Mouse (Mus musculus): ENCODE measurements at regions not wholly inside any gene's neighbourhood (a gene's known extent, or its start where the extent isn't known, plus 50 kb on each side); places are given as distances from the start of the nearest gene placed in this dataset.
"Not testable (repeated sequence)": the region's sequence is repeated elsewhere in the genome, so short reads cannot be mapped to it uniquely, and the experiment has no call there.

GRCm38 (mm10) chr2:72615869-72616268 is 139.9 kb downstream of the Cdca7 start:
- DNase-seq (ENCODE audit: low spot score), result no peak

- DNase-seq (ENCODE audit: low spot score), result no peak
These were observed 140.5 kb downstream of the Cdca7 start for GRCm38 (mm10) chr2:72616412-72616811.

GRCm38 (mm10) chr2:72619446-72619845 is 143.5 kb downstream of the Cdca7 start:
- peak; percentile 38 for DNase-seq (ENCODE audit: low spot score)

DNA sequence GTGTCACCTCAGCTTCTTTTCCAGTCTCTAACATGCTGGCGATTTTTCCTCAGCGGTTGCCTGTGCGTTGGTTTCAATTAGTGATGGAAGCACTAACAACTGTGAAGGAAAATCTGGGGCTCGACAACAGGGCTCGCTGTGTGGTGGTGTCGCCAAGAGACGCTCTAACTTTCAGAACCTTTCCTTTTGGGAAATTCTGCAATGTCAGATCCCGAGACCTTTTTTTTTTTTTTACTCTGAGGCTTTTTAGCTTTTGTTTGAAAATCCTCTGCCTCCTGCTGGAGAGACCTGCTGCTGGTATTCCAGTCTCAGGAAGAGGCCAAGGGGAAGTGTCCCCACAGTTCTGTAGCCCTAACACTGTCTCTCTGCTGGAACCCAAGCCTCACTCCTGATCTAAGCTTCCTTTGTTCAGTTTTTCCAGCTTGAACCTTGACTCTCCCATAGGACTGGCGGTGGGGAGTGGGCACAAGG is 144.3 kb downstream of the Cdca7 start:
- no peak for DNase-seq (ENCODE audit: low spot score)

DNA sequence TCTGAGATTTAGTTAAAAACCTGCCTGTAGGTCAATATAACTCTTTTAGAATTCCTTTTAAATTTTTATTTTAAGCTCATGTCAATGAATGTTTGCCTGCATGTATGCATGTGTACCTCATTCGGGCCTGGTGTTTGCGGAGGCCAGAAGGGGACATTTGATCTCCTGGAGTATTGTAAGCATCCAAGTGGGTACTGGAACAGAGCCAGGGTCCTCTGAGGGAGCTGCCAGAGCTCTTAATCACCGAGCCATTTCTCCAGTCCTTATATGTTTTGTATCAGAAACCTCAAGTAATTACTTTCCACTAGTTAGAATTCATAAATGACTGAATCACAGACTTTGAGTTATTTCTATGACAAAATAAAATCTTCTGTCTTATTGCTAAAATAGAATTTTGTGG is 152.0 kb downstream of the Cdca7 start:
- no peak for DNase-seq (ENCODE audit: low spot score)

DNA sequence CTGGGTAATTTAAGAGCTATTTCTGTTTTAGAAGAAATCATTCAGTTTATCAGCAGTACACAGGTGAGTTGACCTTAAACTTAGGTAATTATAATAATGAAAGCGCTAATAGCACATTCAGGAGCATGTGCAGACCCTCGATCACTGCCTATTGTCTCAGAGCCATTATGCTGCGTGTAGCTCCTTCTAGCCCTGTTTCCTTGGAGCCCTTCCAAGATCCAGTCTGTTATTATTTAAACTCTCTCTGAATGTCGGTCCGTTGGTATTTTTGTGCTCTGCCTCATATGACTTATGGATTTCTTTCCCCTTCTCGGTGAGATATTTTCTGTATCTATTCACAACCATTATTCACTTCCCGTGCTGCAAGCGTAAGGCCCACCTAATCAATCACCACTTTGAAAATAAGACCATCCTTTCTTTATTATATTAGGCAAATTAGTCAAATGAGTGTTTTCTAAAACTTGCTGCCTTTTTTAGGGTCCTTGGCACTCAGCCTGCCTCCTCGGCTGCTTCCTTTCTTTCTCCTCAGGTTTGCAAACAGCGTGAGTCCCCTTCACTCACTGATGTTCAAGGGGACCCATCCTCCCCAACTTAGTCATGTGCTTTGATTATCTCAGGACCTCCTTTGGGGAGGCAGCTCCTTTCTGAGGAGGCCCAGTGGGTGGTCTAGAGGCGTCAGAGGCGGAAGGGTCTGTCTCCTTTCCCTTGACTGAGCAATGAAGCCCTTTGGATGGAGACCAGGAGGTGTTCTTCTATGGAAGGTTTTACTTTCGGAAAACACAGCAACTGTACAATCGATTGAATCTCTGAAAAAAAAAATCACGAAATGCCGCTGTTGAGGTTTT is 152.9 kb downstream of the Cdca7 start:
- DNase-seq (ENCODE audit: low spot score), result no peak

DNA sequence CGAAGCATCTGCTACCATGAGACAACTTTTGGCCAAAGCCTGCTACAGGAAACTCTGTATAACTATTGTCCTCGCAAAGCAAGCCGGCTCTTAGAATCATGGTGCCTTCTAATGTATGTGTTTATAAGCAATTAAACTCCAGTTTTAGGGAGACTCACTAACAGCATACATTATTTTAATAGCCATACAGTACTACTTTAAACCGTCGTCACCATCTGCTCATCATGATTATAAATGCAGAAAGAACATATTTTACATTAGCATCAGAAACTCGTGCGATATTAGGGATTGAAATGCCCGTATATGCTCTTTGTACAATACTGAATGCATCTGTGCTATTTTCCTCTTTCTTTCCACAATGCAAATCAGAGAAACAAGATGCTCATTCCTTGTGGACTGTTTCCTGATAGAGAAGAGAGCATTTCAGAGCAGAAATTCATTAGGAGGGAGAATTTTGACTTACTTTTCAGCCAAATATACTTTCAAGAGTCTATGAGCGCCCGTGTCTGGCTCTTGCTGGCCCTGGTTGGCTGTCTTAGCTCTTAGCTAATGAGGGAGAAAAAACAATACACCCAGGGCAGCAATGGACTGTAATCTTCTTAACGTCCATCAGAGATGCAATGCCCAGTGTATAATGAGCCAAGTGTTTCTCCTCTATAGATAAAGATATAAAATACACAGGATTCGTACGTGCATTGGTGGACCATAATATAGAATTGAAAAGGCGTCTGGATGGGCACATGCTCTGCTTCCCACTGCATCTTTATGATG is 153.9 kb downstream of the Cdca7 start:
- no peak for DNase-seq (ENCODE audit: low spot score)

GRCm38 (mm10) chr2:72637881-72638620 is 162.1 kb downstream of the Cdca7 start:
- DNase-seq (ENCODE audit: low spot score), result no peak

- DNase-seq (ENCODE audit: low spot score), result no peak
These were observed 163.1 kb downstream of the Cdca7 start for GRCm38 (mm10) chr2:72639022-72639421.

DNA sequence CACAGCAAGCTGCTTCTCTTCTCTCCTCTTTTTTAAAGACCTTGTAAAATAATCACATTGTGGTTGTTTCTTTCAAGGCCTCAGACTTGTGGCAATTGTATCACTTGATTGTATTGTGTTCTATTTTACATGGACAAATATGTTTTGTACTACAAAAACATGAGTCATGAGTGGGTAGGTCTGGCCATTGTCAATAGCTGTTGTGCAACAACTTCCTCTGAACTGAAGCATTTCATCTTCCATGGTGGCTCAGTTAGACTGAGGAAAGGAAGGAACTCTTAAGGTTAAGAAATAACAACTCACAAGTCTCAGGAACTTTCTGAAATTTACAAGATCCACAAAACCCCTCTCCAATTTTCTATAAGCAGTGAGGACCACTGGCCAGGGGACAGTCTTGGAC is 165.3 kb downstream of the Cdca7 start:
- no peak for DNase-seq (ENCODE audit: low spot score)

- no peak for DNase-seq (ENCODE audit: low spot score)
These were observed 168.3 kb downstream of the Cdca7 start for GRCm38 (mm10) chr2:72644151-72644843.

- no peak for DNase-seq (ENCODE audit: low spot score)
These were observed 171.7 kb downstream of the Cdca7 start for GRCm38 (mm10) chr2:72647642-72648041.

DNA sequence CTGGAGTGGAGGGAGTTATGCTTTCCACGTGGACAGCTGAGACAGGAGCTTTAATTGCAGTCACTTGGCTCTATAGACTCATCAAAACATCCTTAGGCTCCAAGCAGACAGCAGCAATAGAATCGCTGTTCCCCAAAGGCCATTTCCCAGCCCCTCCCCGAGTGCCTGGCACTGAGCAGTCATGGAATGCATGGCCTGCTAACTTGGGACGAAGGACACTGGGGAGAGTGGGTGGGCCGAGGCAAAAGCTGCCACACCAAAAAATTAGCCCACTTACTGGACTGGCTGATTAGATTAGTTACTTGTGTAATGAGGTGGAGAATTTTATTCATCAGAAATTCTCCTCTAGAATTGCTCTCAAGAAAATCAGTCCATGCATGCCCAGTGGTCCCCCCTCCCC is 172.3 kb downstream of the Cdca7 start:
- DNase-seq (ENCODE audit: low spot score), result no peak

- no peak for DNase-seq (ENCODE audit: low spot score)
These were observed 179.9 kb downstream of the Cdca7 start for GRCm38 (mm10) chr2:72655864-72656263.

DNA sequence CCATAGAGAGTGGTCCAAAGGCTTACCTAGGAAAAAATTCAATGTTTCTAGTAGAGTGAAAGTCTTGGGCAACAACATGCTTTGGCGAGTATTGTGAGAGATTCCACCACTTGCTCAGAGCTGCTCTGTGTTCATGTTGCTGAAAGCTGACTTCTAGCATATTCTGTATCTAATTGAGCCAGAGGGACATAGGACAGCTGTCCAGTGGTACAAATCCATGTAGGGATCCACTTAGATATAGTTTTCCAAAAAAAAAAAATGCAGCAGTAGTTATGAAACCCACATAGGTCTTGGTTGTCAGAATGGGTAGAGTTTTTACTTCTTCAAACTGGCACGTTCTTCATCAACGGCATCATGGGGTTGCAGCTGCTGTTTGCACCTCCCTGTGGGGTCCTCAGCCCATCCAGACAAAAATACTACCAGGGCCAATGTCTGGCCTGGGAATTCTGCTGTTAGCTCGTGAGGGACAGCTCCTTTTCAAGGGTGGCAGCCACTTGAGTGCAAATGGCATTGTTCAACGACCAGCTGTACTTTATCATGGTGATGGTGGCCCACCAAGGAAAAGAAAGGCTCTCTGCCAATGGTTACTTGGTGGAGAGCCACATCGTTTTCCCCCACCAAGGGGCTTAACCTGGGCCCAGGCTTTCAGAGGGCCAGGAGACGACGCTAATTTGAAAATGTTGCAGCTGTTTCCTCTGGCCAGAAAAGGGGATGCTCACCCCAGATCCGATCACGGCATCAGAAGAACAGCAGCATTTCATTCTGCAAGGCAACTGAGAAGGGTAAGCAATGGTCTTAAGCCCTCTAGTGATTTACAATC is 181.4 kb downstream of the Cdca7 start:
- DNase-seq (ENCODE audit: low spot score), result peak; percentile 7

- DNase-seq (ENCODE audit: low spot score), result no peak
These were observed 186.4 kb downstream of the Cdca7 start for GRCm38 (mm10) chr2:72662396-72662795.

DNA sequence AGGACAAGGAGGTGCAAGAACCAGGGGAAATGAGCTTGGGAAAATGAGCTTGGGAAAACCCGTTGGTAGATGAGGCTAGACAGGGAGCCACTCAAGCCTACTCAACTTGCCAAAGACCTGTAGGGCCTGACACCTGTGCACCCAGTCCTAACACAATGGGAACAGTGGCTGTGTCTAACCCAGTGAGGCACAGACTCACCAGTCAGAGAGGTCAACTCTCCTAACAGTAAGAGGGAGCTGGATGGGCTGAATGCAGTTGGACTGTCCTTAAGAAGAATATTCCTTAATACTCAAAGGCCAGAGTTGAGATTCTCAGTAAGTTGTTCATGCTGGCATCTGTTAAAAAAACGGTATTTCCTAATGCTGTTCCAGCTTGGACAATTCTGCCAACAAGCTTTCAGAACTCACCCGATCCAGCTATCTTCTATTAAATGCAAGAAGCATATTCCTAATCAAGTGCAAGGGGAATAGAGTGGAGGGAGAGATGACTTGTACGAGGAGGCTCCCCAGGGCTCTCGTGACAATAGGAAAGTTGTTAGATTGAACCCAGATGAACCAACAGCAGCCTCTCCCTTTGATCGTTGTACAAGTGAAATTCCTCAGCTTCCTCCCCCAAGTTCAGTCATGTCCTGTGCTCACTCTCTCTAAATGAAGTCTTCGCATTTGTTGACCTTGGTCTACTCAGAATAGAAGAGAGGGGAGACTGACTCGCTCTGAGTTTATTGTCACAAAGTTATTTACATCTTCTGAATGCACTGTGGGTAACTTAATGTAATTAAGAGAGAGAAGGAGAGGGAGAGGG is 187.2 kb downstream of the Cdca7 start:
- DNase-seq (ENCODE audit: low spot score), result no peak

GRCm38 (mm10) chr2:72667396-72667795 is 191.4 kb downstream of the Cdca7 start:
- DNase-seq (ENCODE audit: low spot score), result not testable (repeated sequence)

All from heart, adult 8-10 months (tissue).